Comparison of ENCODE assay signal across 7 mouse cellular contexts in genomic region chr6:134898095-134898965, GRCm38 (mm10). TPM values are rescaled to one million over a fixed set of nuclear protein-coding genes. Genes with fewer than 3 reads are reported as not detected.
DNase-seq lines count a peak whose midpoint lies in the region; ATAC-seq and TF ChIP-seq lines count a peak whose summit lies in the region.

Gene Gpr19 (minus strand): TSS chr6:134898578.

- TF ChIP-seq POLR2A in small intestine, adult 2 months (IDR thresholded peaks at IDR 0.05; ENCODE audit: low read depth, low read length) = peak; percentile 93

- H3K27me3 ChIP-seq in intestine, embryonic 16.5 days (replicated peaks; ENCODE audit: control insufficient read depth, insufficient read depth, low read length) = no peaks in the 10 kb centered on the region
- H3K27me3 ChIP-seq in midbrain, embryonic 11.5 days (ENCODE audit: control insufficient read depth, insufficient read depth, low read length) = no peaks in the 10 kb centered on the region
- no peaks in the 10 kb centered on the region for H3K27me3 ChIP-seq in small intestine, adult 2 months (ENCODE audit: control insufficient read depth, insufficient read depth, low read length)

- peak within 1 kb of the TSS; percentile 70 for H3K4me3 ChIP-seq in intestine, embryonic 16.5 days (ENCODE audit: low read length)
- H3K4me3 ChIP-seq in midbrain, embryonic 11.5 days (ENCODE audit: low read depth, low read length) = peak within 1 kb of the TSS; percentile 54
- H3K4me3 ChIP-seq in small intestine, adult 2 months (ENCODE audit: low read depth, low read length) = peak within 1 kb of the TSS; percentile 70

- H3K9ac ChIP-seq in intestine, embryonic 16.5 days (ENCODE audit: low read depth, low read length) = peak within 1 kb of the TSS; percentile 94
- peak within 1 kb of the TSS; percentile 91 for H3K9ac ChIP-seq in midbrain, embryonic 11.5 days (ENCODE audit: low read length)

- peak; percentile 96 for ATAC-seq in intestine, embryonic 16.5 days
- ATAC-seq in midbrain, embryonic 11.5 days (ENCODE audit: low FRiP score) = peak; percentile 94

- no peak; the same call in 1 of the 2 replicates for TF ChIP-seq CTCF in small intestine, adult 2 months (IDR thresholded peaks at IDR 0.05; ENCODE audit: extremely low read depth, insufficient read length, insufficient replicate concordance, low read depth, low read length)

- no peaks in the 10 kb centered on the region for H3K36me3 ChIP-seq in intestine, embryonic 16.5 days (ENCODE audit: control insufficient read depth, insufficient read depth, low read length)
- no peaks in the 10 kb centered on the region for H3K36me3 ChIP-seq in midbrain, embryonic 11.5 days (ENCODE audit: control insufficient read depth, insufficient read depth, low read length)
- no peaks in the 10 kb centered on the region for H3K36me3 ChIP-seq in small intestine, adult 2 months (ENCODE audit: control insufficient read depth, insufficient read depth, low read length)

- H3K4me2 ChIP-seq in intestine, embryonic 16.5 days (ENCODE audit: low read depth, low read length) = peak within 1 kb of the TSS; percentile 71
- H3K4me2 ChIP-seq in midbrain, embryonic 11.5 days = peak within 1 kb of the TSS; percentile 66

- peak within 1 kb of the TSS; percentile 100 for H3K27ac ChIP-seq in intestine, embryonic 16.5 days (ENCODE audit: low read length)
- H3K27ac ChIP-seq in midbrain, embryonic 11.5 days (ENCODE audit: low read depth, low read length) = peak within 1 kb of the TSS; percentile 100
- peak within 1 kb of the TSS; percentile 100 for H3K27ac ChIP-seq in small intestine, adult 2 months (ENCODE audit: insufficient read depth, low read depth, low read length)

- H3K9me3 ChIP-seq in intestine, embryonic 16.5 days (ENCODE audit: control insufficient read depth, low read length) = no peaks in the 10 kb centered on the region
- H3K9me3 ChIP-seq in midbrain, embryonic 11.5 days (ENCODE audit: control insufficient read depth, low read length) = no peaks in the 10 kb centered on the region

- peak; percentile 94 for DNase-seq in adrenal gland, postnatal 10 days
- peak; percentile 92 for DNase-seq in embryo, embryonic 9.5 days (ENCODE audit: extremely low spot score)
- peak; percentile 83 to 92 for DNase-seq in gastrocnemius, postnatal 4 days (ENCODE audit: low spot score in 2 of 2)
- DNase-seq in left cerebral cortex, postnatal 4 days = peak; percentile 92
- DNase-seq in midbrain, embryonic 11.5 days (ENCODE audit: low spot score, missing footprints) = peak; percentile 99

- intact Hi-C loops in left cerebral cortex, postnatal 4 days (cut with DNase I) = no loop called here

- H3K4me1 ChIP-seq in intestine, embryonic 16.5 days (ENCODE audit: control insufficient read depth, insufficient read depth, low read length) = peaks cover 4% of the 10 kb centered on the region
- H3K4me1 ChIP-seq in midbrain, embryonic 11.5 days (ENCODE audit: control insufficient read depth, insufficient read depth, low read length) = peaks cover 11% of the 10 kb centered on the region
- H3K4me1 ChIP-seq in small intestine, adult 2 months (ENCODE audit: control insufficient read depth, insufficient read depth, insufficient read length, low read length) = peaks cover 3% of the 10 kb centered on the region; the same call in 1 of the 2 replicates

- under 1% methylated on average over 51 of the region's 51 CpGs for WGBS in intestine, embryonic 16.5 days
- under 1% methylated on average over 51 of the region's 51 CpGs for WGBS in midbrain, embryonic 11.5 days
- under 1% methylated on average over 51 of the region's 51 CpGs for WGBS in small intestine, adult 2 months

RNA-seq across cellular contexts. Expression of gene Gpr19, which starts in this region (rescaled TPM):
- 10 to 100 TPM in 1 of 2 experiments, 1 to 10 TPM in 1; 7.9 to 11.1 TPM for total RNA-seq in adrenal gland, postnatal 10 days (2021)
- total RNA-seq in gastrocnemius, postnatal 4 days (2021) = 1 to 10 TPM; 4.9 to 7.7 TPM
- polyA plus RNA-seq in intestine, embryonic 16.5 days (2015; fragmentation: Nextera tagmentation; extraction: Ambion mirVana) = 8.1 and 9.5 TPM in 2 replicates
- total RNA-seq in left cerebral cortex, postnatal 4 days (2021) = 10 to 100 TPM; 24.5 to 29.3 TPM
- 35.3 and 36.9 TPM in 2 replicates for polyA plus RNA-seq in midbrain, embryonic 11.5 days (2014; fragmentation: Nextera tagmentation; extraction: Ambion mirVana)
- 1.8 and 6.7 TPM in 2 replicates for polyA plus RNA-seq in small intestine, adult 2 months (2012; rRNA removed)

Comparison
In these comparisons a context has a peak if more than half of its experiments do, and no peak if none do; other contexts are left out.
1. Peak in every context shown above with its lines: DNase-seq, ATAC-seq, H3K4me3 ChIP-seq and H3K27ac ChIP-seq.